Mouse (Mus musculus): Measurements from ENCODE around the gene Hmx1. TPM values are rescaled to one million over a fixed set of nuclear protein-coding genes. Genes with fewer than 3 reads are reported as not detected.

Hmx1 gene
- polyA plus RNA-seq, 2 experiments, result not detected

GRCm38 (mm10) chr5:35447656-35448443 lies 58.9 kb downstream of the Hmx1 start:
- H3K4me3 ChIP-seq (ENCODE audit: insufficient read depth in 1 of 2, low read depth in 2 of 2, low read length in 2 of 2), result no peak overlapping the region
- TF ChIP-seq EP300 (IDR thresholded peaks at IDR 0.05; ENCODE audit: low read depth) (no peak), CTCF (IDR thresholded peaks at IDR 0.05; ENCODE audit: low read depth) (no peak)
- no peak overlapping the region for H3K9ac ChIP-seq (replicated peaks)
- H3K27ac ChIP-seq, result no peak overlapping the region
- WGBS (ENCODE audit: insufficient replicate concordance), result 18% methylated on average over 27 of the region's 27 CpGs
- H3K4me1 ChIP-seq (replicated peaks; ENCODE audit: control insufficient read depth in 2 of 2, insufficient read depth in 2 of 2, low read length in 1 of 2), result no peaks in the 10 kb centered on the region
- H3K36me3 ChIP-seq (replicated peaks; ENCODE audit: control insufficient read depth, insufficient read depth, low read depth), result no peaks in the 10 kb centered on the region
- no peaks in the 10 kb centered on the region for H3K27me3 ChIP-seq (ENCODE audit: control insufficient read depth, insufficient read depth, low read length)
- no peak overlapping the region for H3K4me2 ChIP-seq (ENCODE audit: low read depth)
- ATAC-seq (ENCODE audit: insufficient read depth) (no peak), DNase-seq (ENCODE audit: low read depth in 3 of 3, low spot score in 3 of 3) (no peak)
- H3K9me3 ChIP-seq (ENCODE audit: control insufficient read depth, low read length), result no peaks in the 10 kb centered on the region

Other genes starting within 250 kb of the Hmx1 start
- 0.02 TPM in 1 of 2 replicates, not detected in the other for gene Adra2c, start 110.8 kb upstream of the Hmx1 start, polyA plus RNA-seq (2012; rRNA removed)
- not detected in 2 replicates for gene Adra2c, start 110.8 kb upstream of the Hmx1 start, polyA plus RNA-seq (2014; fragmentation: Nextera tagmentation; extraction: Ambion mirVana)
- 0.58 and 0.89 TPM in 2 replicates for gene Cpz, start 136.6 kb downstream of the Hmx1 start, polyA plus RNA-seq (2012; rRNA removed)
- gene Cpz, start 136.6 kb downstream of the Hmx1 start, polyA plus RNA-seq (2014; fragmentation: Nextera tagmentation; extraction: Ambion mirVana), result 0.59 and 1.0 TPM in 2 replicates
- 1.5 and 2.0 TPM in 2 replicates for gene Trmt44, start 186.0 kb downstream of the Hmx1 start, polyA plus RNA-seq (2012; rRNA removed)
- 1.8 and 2.3 TPM in 2 replicates for gene Trmt44, start 186.0 kb downstream of the Hmx1 start, polyA plus RNA-seq (2014; fragmentation: Nextera tagmentation; extraction: Ambion mirVana)
- gene Acox3, start 193.9 kb downstream of the Hmx1 start, polyA plus RNA-seq (2012; rRNA removed), result 3.4 and 3.6 TPM in 2 replicates
- gene Acox3, start 193.9 kb downstream of the Hmx1 start, polyA plus RNA-seq (2014; fragmentation: Nextera tagmentation; extraction: Ambion mirVana), result 2.5 and 3.2 TPM in 2 replicates